In genomic region chr9:64736076-64736638, GRCm38 (mm10) we compare ENCODE assay signal across 8 mouse cellular contexts. TPM values are rescaled to one million over a fixed set of nuclear protein-coding genes. Genes with fewer than 3 reads are reported as not detected.
DNase-seq lines count a peak whose midpoint lies in the region; ATAC-seq and TF ChIP-seq lines count a peak whose summit lies in the region.

No protein-coding gene starts in this region.

- 5% methylated on average over 9 of the region's 9 CpGs for WGBS in heart, embryonic 12.5 days
- 4% methylated on average over 9 of the region's 9 CpGs for WGBS in liver, postnatal 0 days (ENCODE audit: insufficient replicate concordance)

- H3K4me3 ChIP-seq in heart, embryonic 12.5 days = peak overlapping the region; percentile 90
- H3K4me3 ChIP-seq in liver, postnatal 0 days (ENCODE audit: low read depth, low read length) = peak overlapping the region; percentile 94

- ATAC-seq in heart, embryonic 12.5 days (ENCODE audit: insufficient number of reproducible peaks, low FRiP score) = no peak
- ATAC-seq in granulocyte monocyte progenitor cell, adult 5-6 weeks (replicated peaks; ENCODE audit: poor library complexity, severe bottlenecking) = 0 out of 2 replicates have a peak, but pooled peaks have one; percentile 1
- ATAC-seq in liver, postnatal 0 days = no peak

- no peak for DNase-seq in heart, postnatal 4 days
- DNase-seq in NIH3T3 (ENCODE audit: low read depth) = peak; percentile 26
- DNase-seq in liver, postnatal 0 days = no peak
- DNase-seq in right cerebral cortex, postnatal 25 days = no peak
- no peak for DNase-seq in urinary bladder, postnatal 4 days (ENCODE audit: low spot score in 2 of 2)
- DNase-seq in right cerebral cortex, adult 18-20 months = no peak

- no peak for TF ChIP-seq EP300 in liver, postnatal 0 days (IDR thresholded peaks at IDR 0.05; ENCODE audit: low read depth)

- no peaks in the 10 kb centered on the region for H3K36me3 ChIP-seq in heart, embryonic 12.5 days
- no peaks in the 10 kb centered on the region for H3K36me3 ChIP-seq in liver, postnatal 0 days (replicated peaks; ENCODE audit: insufficient read depth, low read length)

- H3K9me3 ChIP-seq in heart, embryonic 12.5 days (replicated peaks) = no peaks in the 10 kb centered on the region
- H3K9me3 ChIP-seq in liver, postnatal 0 days (ENCODE audit: low read length) = no peaks in the 10 kb centered on the region

- no peaks in the 10 kb centered on the region for H3K27me3 ChIP-seq in heart, embryonic 12.5 days (replicated peaks)
- H3K27me3 ChIP-seq in liver, postnatal 0 days (ENCODE audit: insufficient read depth, low read length) = no peaks in the 10 kb centered on the region

- H3K4me2 ChIP-seq in heart, embryonic 12.5 days = peak overlapping the region; percentile 83
- H3K4me2 ChIP-seq in liver, postnatal 0 days (ENCODE audit: low read depth, low read length) = peak overlapping the region; percentile 88

- peak overlapping the region; percentile 90 for H3K9ac ChIP-seq in heart, embryonic 12.5 days
- H3K9ac ChIP-seq in liver, postnatal 0 days (replicated peaks) = peak overlapping the region; percentile 97

- H3K4me1 ChIP-seq in heart, embryonic 12.5 days (replicated peaks) = peaks cover 10% of the 10 kb centered on the region
- peaks cover 6% of the 10 kb centered on the region for H3K4me1 ChIP-seq in liver, postnatal 0 days (ENCODE audit: insufficient read depth)

- peak overlapping the region; percentile 93 for H3K27ac ChIP-seq in heart, embryonic 12.5 days (ENCODE audit: poor library complexity, severe bottlenecking)
- peak overlapping the region; percentile 96 for H3K27ac ChIP-seq in liver, postnatal 0 days (ENCODE audit: low read depth)

- no peak for TF ChIP-seq CTCF in liver, postnatal 0 days (IDR thresholded peaks at IDR 0.05; ENCODE audit: low read depth)

RNA-seq across cellular contexts. Expression of gene Rab11a, which starts 1.4 kb away (rescaled TPM):
- polyA plus RNA-seq in heart, embryonic 12.5 days (2016; fragmentation: Nextera tagmentation; extraction: Ambion mirVana) = 325 and 346 TPM in 2 replicates
- total RNA-seq in heart, postnatal 4 days (2021) = 100 to 1,000 TPM; 268 to 285 TPM
- 105 and 130 TPM in 2 replicates for total RNA-seq in granulocyte monocyte progenitor cell, adult 5-6 weeks (2014; fragmentation: Nextera tagmentation)
- total RNA-seq in granulocyte monocyte progenitor cell, adult 5-6 weeks (2017) = 92.5 and 116 TPM in 2 replicates
- polyA plus RNA-seq in liver, postnatal 0 days (2015; fragmentation: Nextera tagmentation; extraction: Ambion mirVana) = 331 and 349 TPM in 2 replicates
